Mouse (Mus musculus): Measurements from ENCODE around the gene Cep164. TPM values are rescaled to one million over a fixed set of nuclear protein-coding genes. Genes with fewer than 3 reads are reported as not detected.
"Not testable (repeated sequence)": the region's sequence is repeated elsewhere in the genome, so short reads cannot be mapped to it uniquely, and the experiment has no call there.

The Cep164 gene
- polyA plus RNA-seq, 1 experiment, result 13.4 TPM

DNA sequence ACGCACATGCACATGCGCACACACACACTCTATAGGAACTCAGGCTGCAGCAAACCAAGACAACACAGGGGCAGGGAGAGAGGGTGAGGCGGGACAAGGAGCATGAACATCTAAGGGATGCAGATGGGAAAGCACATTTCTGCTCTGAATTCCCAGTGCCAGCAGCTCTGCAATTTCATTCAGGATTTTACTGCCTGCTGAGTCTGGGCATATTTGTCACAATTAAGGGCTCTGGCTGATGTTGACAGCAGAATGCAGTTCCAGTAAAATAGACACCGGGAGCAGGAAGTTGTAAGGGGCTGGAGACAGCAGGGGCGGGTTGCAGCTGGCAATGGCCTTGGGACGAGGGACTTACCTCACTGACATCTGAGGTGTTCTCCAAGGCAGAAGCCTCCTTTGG, 34.8 kb downstream of the Cep164 start:
- Histone ChIP-seq H3K4me1 (no peaks in the 10 kb centered on the region), H3K36me3 (replicated peaks; ENCODE audit: low read length) (no peaks in the 10 kb centered on the region)
- TF ChIP-seq FLI1 (IDR thresholded peaks at IDR 0.05; ENCODE audit: low read length), result no peak

GRCm38 (mm10) chr9:45792235-45792634, 36.3 kb downstream of the Cep164 start:
- H3K9me3 ChIP-seq, result no peaks in the 10 kb centered on the region
- no peaks in the 10 kb centered on the region for H3K36me3 ChIP-seq (replicated peaks; ENCODE audit: low read length)
- H3K4me1 ChIP-seq, result no peaks in the 10 kb centered on the region
- peaks cover 89% of the 10 kb centered on the region for H3K27me3 ChIP-seq (replicated peaks)
- no peak overlapping the region for H3K4me3 ChIP-seq (replicated peaks)
- TF ChIP-seq GATA1 (IDR thresholded peaks at IDR 0.05; ENCODE audit: borderline replicate concordance, low read length) (no peak), FLI1 (IDR thresholded peaks at IDR 0.05; ENCODE audit: low read length) (no peak)

More for the DNA sequence above, 34.8 kb downstream of the Cep164 start:
- no peaks in the 10 kb centered on the region for H3K9me3 ChIP-seq
- H3K27me3 ChIP-seq (replicated peaks), result peaks cover 92% of the 10 kb centered on the region
- no peak overlapping the region for H3K4me3 ChIP-seq (replicated peaks)

DNA sequence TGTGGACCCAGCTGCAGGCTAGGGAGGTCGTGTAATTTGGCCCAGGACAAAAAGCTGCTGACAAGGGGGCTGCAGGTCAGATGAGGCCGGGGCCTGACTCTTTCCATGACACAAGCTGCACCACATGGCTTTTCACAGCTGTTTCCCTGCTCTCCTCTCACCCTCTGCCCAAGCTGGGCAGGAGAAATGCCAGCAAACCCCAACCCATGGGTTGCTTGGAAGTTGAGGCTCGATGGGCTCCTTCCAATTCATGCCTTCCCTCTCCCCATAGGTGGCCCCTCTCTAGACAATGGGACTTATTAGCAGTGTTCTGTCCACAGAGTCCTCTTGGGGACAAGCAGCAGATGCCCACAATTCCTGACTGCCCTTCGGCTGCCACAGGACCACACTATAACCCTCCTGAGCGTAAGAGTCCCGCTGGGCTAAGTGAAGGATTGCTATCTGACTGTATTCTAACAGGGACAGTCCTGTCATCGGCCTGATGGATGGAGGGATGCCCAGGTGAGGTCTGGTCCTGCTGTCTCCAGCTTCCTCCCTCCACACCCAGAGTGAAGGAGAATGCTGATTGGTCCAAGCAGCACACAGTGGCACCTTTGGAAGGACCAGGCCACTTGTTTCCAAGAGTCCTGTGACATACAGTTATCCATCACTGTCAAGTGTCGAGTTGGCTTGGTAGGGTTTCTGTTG, 36.9 kb downstream of the Cep164 start:
- TF ChIP-seq FLI1 (IDR thresholded peaks at IDR 0.05; ENCODE audit: low read length) (no peak), GATA1 (IDR thresholded peaks at IDR 0.05; ENCODE audit: borderline replicate concordance, low read length) (no peak)
- Histone ChIP-seq H3K36me3 (replicated peaks; ENCODE audit: low read length) (no peaks in the 10 kb centered on the region), H3K4me1 (no peaks in the 10 kb centered on the region), H3K27me3 (replicated peaks) (peaks cover 91% of the 10 kb centered on the region), H3K4me3 (replicated peaks) (no peak overlapping the region), H3K9me3 (no peaks in the 10 kb centered on the region)

GRCm38 (mm10) chr9:45788405-45788804, 40.1 kb downstream of the Cep164 start:
- H3K9me3 ChIP-seq, result no peaks in the 10 kb centered on the region
- TF ChIP-seq FLI1 (IDR thresholded peaks at IDR 0.05; ENCODE audit: low read length) (no peak), GATA1 (IDR thresholded peaks at IDR 0.05; ENCODE audit: borderline replicate concordance, low read length) (no peak)
- peaks cover 91% of the 10 kb centered on the region for H3K27me3 ChIP-seq (replicated peaks)
- H3K4me3 ChIP-seq (replicated peaks), result no peak overlapping the region
- H3K36me3 ChIP-seq (replicated peaks; ENCODE audit: low read length), result no peaks in the 10 kb centered on the region
- H3K4me1 ChIP-seq, result no peaks in the 10 kb centered on the region

GRCm38 (mm10) chr9:45787547-45787946, 40.9 kb downstream of the Cep164 start:
- Histone ChIP-seq H3K4me1 (no peaks in the 10 kb centered on the region), H3K36me3 (replicated peaks; ENCODE audit: low read length) (no peaks in the 10 kb centered on the region), H3K4me3 (replicated peaks) (no peak overlapping the region), H3K27me3 (replicated peaks) (peaks cover 92% of the 10 kb centered on the region), H3K9me3 (no peaks in the 10 kb centered on the region)
- TF ChIP-seq GATA1 (IDR thresholded peaks at IDR 0.05; ENCODE audit: borderline replicate concordance, low read length) (no peak), FLI1 (IDR thresholded peaks at IDR 0.05; ENCODE audit: low read length) (no peak)

DNA sequence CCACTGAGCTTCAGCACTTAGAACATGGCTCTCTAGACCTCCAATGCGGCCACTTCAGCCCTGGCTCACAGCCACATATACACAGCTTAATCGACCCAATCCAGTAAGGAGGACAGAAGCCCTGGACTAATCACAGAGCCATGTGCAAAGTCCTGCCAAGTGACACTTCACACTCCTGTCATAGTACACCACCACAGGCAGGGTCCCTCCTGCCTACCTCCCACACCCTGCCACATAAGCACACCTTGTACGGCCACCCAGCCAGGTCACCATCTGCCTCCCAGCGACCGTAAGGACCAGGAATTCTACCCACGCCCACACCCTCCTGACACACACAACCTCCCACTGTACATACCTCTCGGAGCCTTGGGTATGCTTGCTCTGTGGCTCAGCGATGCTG, 41.4 kb downstream of the Cep164 start:
- no peaks in the 10 kb centered on the region for H3K4me1 ChIP-seq
- TF ChIP-seq FLI1 (IDR thresholded peaks at IDR 0.05; ENCODE audit: low read length) (no peak), GATA1 (IDR thresholded peaks at IDR 0.05; ENCODE audit: borderline replicate concordance, low read length) (no peak)
- no peaks in the 10 kb centered on the region for H3K9me3 ChIP-seq
- no peaks in the 10 kb centered on the region for H3K36me3 ChIP-seq (replicated peaks; ENCODE audit: low read length)
- no peak overlapping the region for H3K4me3 ChIP-seq (replicated peaks)
- peaks cover 92% of the 10 kb centered on the region for H3K27me3 ChIP-seq (replicated peaks)

GRCm38 (mm10) chr9:45783249-45784069, 45.0 kb downstream of the Cep164 start:
- peaks cover 88% of the 10 kb centered on the region for H3K27me3 ChIP-seq (replicated peaks)
- no peak overlapping the region for H3K4me3 ChIP-seq (replicated peaks)
- 0 out of 2 replicates have a peak, but pooled peaks cover 3% of the 10 kb centered on the region for H3K4me1 ChIP-seq
- TF ChIP-seq GATA1 (IDR thresholded peaks at IDR 0.05; ENCODE audit: borderline replicate concordance, low read length) (no peak), FLI1 (IDR thresholded peaks at IDR 0.05; ENCODE audit: low read length) (no peak)
- H3K36me3 ChIP-seq (replicated peaks; ENCODE audit: low read length), result no peaks in the 10 kb centered on the region
- H3K9me3 ChIP-seq, result no peaks in the 10 kb centered on the region

GRCm38 (mm10) chr9:45779201-45779600, 49.3 kb downstream of the Cep164 start:
- peaks cover 91% of the 10 kb centered on the region for H3K27me3 ChIP-seq (replicated peaks)
- H3K4me1 ChIP-seq, result 0 out of 2 replicates have a peak, but pooled peaks cover 3% of the 10 kb centered on the region
- H3K4me3 ChIP-seq (replicated peaks), result no peak overlapping the region
- no peaks in the 10 kb centered on the region for H3K36me3 ChIP-seq (replicated peaks; ENCODE audit: low read length)
- no peaks in the 10 kb centered on the region for H3K9me3 ChIP-seq
- TF ChIP-seq GATA1 (IDR thresholded peaks at IDR 0.05; ENCODE audit: borderline replicate concordance, low read length), result no peak
- TF ChIP-seq FLI1 (IDR thresholded peaks at IDR 0.05; ENCODE audit: low read length), result no peak

- H3K4me1 ChIP-seq; H3K4me3 ChIP-seq (replicated peaks); H3K36me3 ChIP-seq (replicated peaks; ENCODE audit: low read length); H3K9me3 ChIP-seq: not testable (repeated sequence)
- H3K27me3 ChIP-seq (replicated peaks), result peaks cover 84% of the 10 kb centered on the region
These were observed 52.3 kb downstream of the Cep164 start for GRCm38 (mm10) chr9:45776176-45776575.

DNA sequence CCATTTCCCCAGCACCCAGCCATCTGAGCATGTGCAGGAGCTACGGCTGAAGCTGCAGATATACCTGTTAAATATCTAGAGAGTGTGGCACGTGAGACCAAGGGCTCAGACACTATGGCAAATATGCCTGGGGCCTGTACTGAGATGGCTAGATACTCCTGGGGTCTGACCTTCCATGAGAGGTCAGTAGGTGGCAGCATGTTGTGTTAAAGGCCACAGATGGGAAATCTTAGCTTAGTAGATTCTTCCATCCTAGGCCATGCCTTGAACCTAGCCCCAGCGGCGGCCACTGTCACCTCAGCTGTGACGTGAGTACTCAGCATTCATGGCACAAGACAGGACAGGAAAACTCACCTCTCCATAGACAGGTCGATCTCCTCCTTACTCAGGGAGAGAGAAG, 54.4 kb downstream of the Cep164 start:
- Histone ChIP-seq H3K27me3 (replicated peaks) (peaks cover 84% of the 10 kb centered on the region), H3K36me3 (replicated peaks; ENCODE audit: low read length) (no peaks in the 10 kb centered on the region), H3K4me3 (replicated peaks) (no peak overlapping the region), H3K4me1 (0 out of 2 replicates have a peak, but pooled peaks cover under 1% of the 10 kb centered on the region), H3K9me3 (no peaks in the 10 kb centered on the region)
- TF ChIP-seq FLI1 (IDR thresholded peaks at IDR 0.05; ENCODE audit: low read length), result no peak
